Mouse (Mus musculus): ENCODE results near the gene Ahcyl2.

GRCm38 (mm10) chr6:29753336-29753735 is 14.5 kb upstream of the Ahcyl2 start:
- no peak for TF ChIP-seq CTCF (IDR thresholded peaks at IDR 0.05; ENCODE audit: low read depth)
- TF ChIP-seq EP300 (optimal IDR thresholded peaks at IDR 0.05), result no peak

Data from stomach, postnatal 0 days (tissue).